Mouse (Mus musculus) naive thymus-derived CD4-positive, alpha-beta T cell, adult 5 months (primary cell): ENCODE data around the gene 4833439L19Rik. TPM values are rescaled to one million over a fixed set of nuclear protein-coding genes. Genes with fewer than 3 reads are reported as not detected.

Experiments
- polyA plus RNA-seq: library from polyadenylated mRNA; unstranded; fragments of 100-300 nt; shearing (Covaris generic); gene quantifications from one replicate; pipeline ENCODE4 v1.2.1, GENCODE M21; 2017

4833439L19Rik gene
- 57.8 TPM for polyA plus RNA-seq

GRCm38 (mm10) chr13:54565201-54565581 lies at the start of gene 4833439L19Rik:
Gene 4833439L19Rik, minus strand, starts transcription at chr13:54565435.

GRCm38 (mm10) chr13:54610972-54611754 lies 45.9 kb upstream of the 4833439L19Rik start, which contains the start of gene Cltb:
Gene Cltb, minus strand, starts transcription at chr13:54611344.

GRCm38 (mm10) chr13:54589996-54590951 lies 25.0 kb upstream of the 4833439L19Rik start, which contains the start of the genes Nop16 and Higd2a:
Gene Nop16, minus strand, starts transcription at chr13:54590090.
Gene Higd2a, plus strand, starts transcription at chr13:54590207.

GRCm38 (mm10) chr13:54574854-54575481 lies 9.7 kb upstream of the 4833439L19Rik start, which contains the start of gene Arl10:
Gene Arl10, plus strand, starts transcription at chr13:54575015.

GRCm38 (mm10) chr13:54503604-54504521 lies 61.4 kb downstream of the 4833439L19Rik start, which contains the start of gene Simc1:
Gene Simc1, plus strand, starts transcription at chr13:54503779.

Other genes starting within 250 kb of the 4833439L19Rik start
- gene Cplx2, start 194.1 kb downstream of the 4833439L19Rik start, polyA plus RNA-seq = not detected
- gene Thoc3, start 96.6 kb downstream of the 4833439L19Rik start, polyA plus RNA-seq = 42.6 TPM
- 39.2 TPM for gene Simc1, start 61.7 kb downstream of the 4833439L19Rik start, polyA plus RNA-seq
- 3.9 TPM for gene Arl10, start 9.6 kb upstream of the 4833439L19Rik start, polyA plus RNA-seq
- gene Nop16, start 24.7 kb upstream of the 4833439L19Rik start, polyA plus RNA-seq = 25.3 TPM
- gene Higd2a, start 24.8 kb upstream of the 4833439L19Rik start, polyA plus RNA-seq = 181 TPM
- gene Cltb, start 45.9 kb upstream of the 4833439L19Rik start, polyA plus RNA-seq = 72.7 TPM
- 66.5 TPM for gene Faf2, start 56.3 kb upstream of the 4833439L19Rik start, polyA plus RNA-seq
- 107 TPM for gene Rnf44, start 128.5 kb upstream of the 4833439L19Rik start, polyA plus RNA-seq
- not detected for gene Cdhr2, start 136.0 kb upstream of the 4833439L19Rik start, polyA plus RNA-seq
- not detected for gene Gprin1, start 184.4 kb upstream of the 4833439L19Rik start, polyA plus RNA-seq
- not detected for gene Sncb, start 201.2 kb upstream of the 4833439L19Rik start, polyA plus RNA-seq
- not detected for gene Eif4e1b, start 218.6 kb upstream of the 4833439L19Rik start, polyA plus RNA-seq
- 0.67 TPM for gene Tspan17, start 223.9 kb upstream of the 4833439L19Rik start, polyA plus RNA-seq